14 mouse cellular contexts compared by ENCODE assay signal in the genomic region with DNA sequence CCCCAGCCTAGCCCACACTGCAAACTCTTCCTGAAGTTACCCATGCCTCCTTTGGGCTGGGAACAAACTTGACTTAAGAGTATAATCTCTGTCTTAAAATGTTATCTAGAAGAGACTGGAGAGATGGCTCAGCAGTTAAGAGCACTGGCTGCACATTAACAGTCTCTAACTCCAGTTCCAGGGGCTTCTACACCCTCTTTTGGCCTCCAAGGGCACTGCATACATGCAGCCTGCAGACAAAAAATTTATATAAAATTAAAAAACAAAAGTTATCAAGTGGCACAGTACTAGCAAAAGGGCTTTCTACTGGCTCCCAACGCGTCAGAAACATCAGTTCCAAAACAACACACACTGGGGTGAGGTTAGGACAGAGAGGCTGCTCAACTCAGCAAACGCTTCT. TPM values are rescaled to one million over a fixed set of nuclear protein-coding genes. Genes with fewer than 3 reads are reported as not detected.
DNase-seq lines count a peak whose midpoint lies in the region; ATAC-seq and TF ChIP-seq lines count a peak whose summit lies in the region.
"Had no signal": no experiment of that assay in that cellular context is flagged by ENCODE, and none has a peak within 500 bp of the region (broad histone marks: within the 10 kb centered on the region; RNA-seq: fewer than 3 reads in every experiment).

No protein-coding gene starts in this region.

- no peaks in the 10 kb centered on the region for H3K9me3 ChIP-seq in midbrain, embryonic 14.5 days (ENCODE audit: control insufficient read depth, low read length)
- H3K9me3 ChIP-seq in midbrain, embryonic 10.5 days (replicated peaks), result no peaks in the 10 kb centered on the region
- H3K9me3 ChIP-seq in liver, embryonic 15.5 days (replicated peaks), result no peaks in the 10 kb centered on the region
- H3K9me3 ChIP-seq: lung, embryonic 15.5 days; midbrain, embryonic 12.5 days had no signal

- WGBS in midbrain, embryonic 14.5 days, result 90% methylated on average over 3 of the region's 3 CpGs
- WGBS in midbrain, embryonic 10.5 days, result 92% methylated on average over 3 of the region's 3 CpGs
- WGBS in liver, embryonic 15.5 days (ENCODE audit: insufficient replicate concordance), result 83% methylated on average over 3 of the region's 3 CpGs
- 42% methylated on average over 3 of the region's 3 CpGs for WGBS in lung, adult 2 months

- H3K27ac ChIP-seq in midbrain, embryonic 14.5 days (replicated peaks; ENCODE audit: low read depth, low read length), result no peak overlapping the region
- no peak overlapping the region for H3K27ac ChIP-seq in midbrain, embryonic 10.5 days (replicated peaks)
- H3K27ac ChIP-seq in liver, embryonic 15.5 days (replicated peaks), result peak overlapping the region; percentile 39; the same call in 1 of the 2 replicates
- H3K27ac ChIP-seq: lung, embryonic 15.5 days; midbrain, embryonic 12.5 days had no signal

- H3K36me3 ChIP-seq in midbrain, embryonic 14.5 days (ENCODE audit: control insufficient read depth, insufficient read depth, low read length), result peaks cover 26% of the 10 kb centered on the region
- peaks cover 66% of the 10 kb centered on the region for H3K36me3 ChIP-seq in midbrain, embryonic 10.5 days
- H3K36me3 ChIP-seq in liver, embryonic 15.5 days (replicated peaks), result peaks cover 53% of the 10 kb centered on the region

- H3K4me3 ChIP-seq in midbrain, embryonic 14.5 days (replicated peaks; ENCODE audit: low read depth, low read length), result no peak overlapping the region
- H3K4me3 ChIP-seq in midbrain, embryonic 10.5 days, result no peak overlapping the region
- no peak overlapping the region for H3K4me3 ChIP-seq in liver, embryonic 15.5 days (replicated peaks)
- H3K4me3 ChIP-seq in lung, adult 2 months (replicated peaks; ENCODE audit: extremely low read depth, low read depth, low read length), result no peak overlapping the region
- H3K4me3 ChIP-seq: lung, embryonic 15.5 days had no signal

- intact Hi-C loops in heart, postnatal 25 days (cut with DNase I), result loop anchor here (5.0 kb wide), 1 partner anchor 80 kb away; no protein-coding TSS in a partner anchor

- peaks cover 35% of the 10 kb centered on the region for H3K4me1 ChIP-seq in midbrain, embryonic 14.5 days (ENCODE audit: control insufficient read depth, insufficient read depth, low read length)
- H3K4me1 ChIP-seq in midbrain, embryonic 10.5 days, result peaks cover 37% of the 10 kb centered on the region
- H3K4me1 ChIP-seq in liver, embryonic 15.5 days (replicated peaks), result peaks cover 86% of the 10 kb centered on the region
- H3K4me1 ChIP-seq in lung, adult 2 months (ENCODE audit: control insufficient read depth, insufficient read depth, low read length), result peaks cover 42% of the 10 kb centered on the region

- no peak for ATAC-seq in midbrain, embryonic 14.5 days (ENCODE audit: low FRiP score, low TSS enrichment)
- no peak for ATAC-seq in liver, embryonic 15.5 days (ENCODE audit: insufficient read depth)
- ATAC-seq: Patski had no signal

- no peak overlapping the region for H3K9ac ChIP-seq in midbrain, embryonic 14.5 days (replicated peaks; ENCODE audit: low read length)
- no peak overlapping the region for H3K9ac ChIP-seq in liver, embryonic 15.5 days
- H3K9ac ChIP-seq: lung, embryonic 15.5 days; midbrain, embryonic 12.5 days had no signal

- TF ChIP-seq POLR2A in lung, adult 2 months (IDR thresholded peaks at IDR 0.05; ENCODE audit: borderline replicate concordance, extremely low read depth, low read depth, low read length), result no peak

- peak; percentile 83 for DNase-seq in heart, adult 11 months
- DNase-seq in heart, postnatal 25 days (ENCODE audit: low spot score), result no peak
- DNase-seq in kidney, adult 9 months, result peak; percentile 31
- DNase-seq in kidney, postnatal 14 days, result no peak
- DNase-seq in midbrain, embryonic 14.5 days, result no peak
- no peak for DNase-seq in midbrain, embryonic 10.5 days (ENCODE audit: low spot score)
- DNase-seq in lung, adult 2 months, result no peak
- DNase-seq: cerebellum, adult 8-10 months; embryo, embryonic 11 days; right cerebral cortex, postnatal 25 days had no signal

- 0 out of 2 replicates have a peak overlapping the region, but pooled peaks have one; percentile 72 for H3K4me2 ChIP-seq in midbrain, embryonic 14.5 days (ENCODE audit: low read length)
- no peak overlapping the region for H3K4me2 ChIP-seq in liver, embryonic 15.5 days

- H3K27me3 ChIP-seq in midbrain, embryonic 14.5 days (ENCODE audit: control insufficient read depth, insufficient read depth, low read length), result no peaks in the 10 kb centered on the region
- H3K27me3 ChIP-seq in midbrain, embryonic 10.5 days (ENCODE audit: low read depth, poor library complexity, severe bottlenecking), result no peaks in the 10 kb centered on the region
- no peaks in the 10 kb centered on the region for H3K27me3 ChIP-seq in liver, embryonic 15.5 days
- H3K27me3 ChIP-seq: lung, embryonic 15.5 days; midbrain, embryonic 12.5 days; Patski had no signal

- TF ChIP-seq CTCF in lung, adult 2 months (IDR thresholded peaks at IDR 0.05; ENCODE audit: insufficient read depth, low read length), result no peak

RNA-seq across cellular contexts. Expression of gene Csnk1d, which starts 3.5 kb away (rescaled TPM):
- 10 to 100 TPM; 50.7 to 56.5 TPM for total RNA-seq in heart, postnatal 25 days (2021)
- polyA plus RNA-seq in midbrain, embryonic 14.5 days (2014; fragmentation: Nextera tagmentation; extraction: Ambion mirVana), result 81.5 and 85.8 TPM in 2 replicates
- polyA plus RNA-seq in midbrain, embryonic 10.5 days (2016; fragmentation: Nextera tagmentation; extraction: Ambion mirVana), result 120 and 136 TPM in 2 replicates
- polyA plus RNA-seq in liver, embryonic 15.5 days (2015; fragmentation: Nextera tagmentation; extraction: Ambion mirVana), result 36.1 and 38.5 TPM in 2 replicates
- polyA plus RNA-seq in lung, adult 2 months (2012; rRNA removed), result 61.2 and 75.3 TPM in 2 replicates

RNA-seq across cellular contexts. Expression of gene Slc16a3, which starts 39.3 kb away (rescaled TPM):
- total RNA-seq in heart, postnatal 25 days (2021), result 1 to 10 TPM in 1 of 2 experiments, under 1 TPM in 1; 0.87 to 2.1 TPM
- 3.4 and 4.8 TPM in 2 replicates for polyA plus RNA-seq in midbrain, embryonic 14.5 days (2014; fragmentation: Nextera tagmentation; extraction: Ambion mirVana)
- 120 and 215 TPM in 2 replicates for polyA plus RNA-seq in midbrain, embryonic 10.5 days (2016; fragmentation: Nextera tagmentation; extraction: Ambion mirVana)
- polyA plus RNA-seq in liver, embryonic 15.5 days (2015; fragmentation: Nextera tagmentation; extraction: Ambion mirVana), result 73.5 and 82.2 TPM in 2 replicates
- polyA plus RNA-seq in lung, adult 2 months (2012; rRNA removed), result 20.8 and 28.8 TPM in 2 replicates

RNA-seq across cellular contexts. Expression of gene Cd7, which starts 51.6 kb away (rescaled TPM):
- total RNA-seq in heart, postnatal 25 days (2021), result under 1 TPM; 0.28 to 0.57 TPM
- not detected in 2 replicates for polyA plus RNA-seq in midbrain, embryonic 14.5 days (2014; fragmentation: Nextera tagmentation; extraction: Ambion mirVana)
- polyA plus RNA-seq in midbrain, embryonic 10.5 days (2016; fragmentation: Nextera tagmentation; extraction: Ambion mirVana), result not detected in 2 replicates
- 0.70 and 0.97 TPM in 2 replicates for polyA plus RNA-seq in liver, embryonic 15.5 days (2015; fragmentation: Nextera tagmentation; extraction: Ambion mirVana)
- 5.8 and 6.4 TPM in 2 replicates for polyA plus RNA-seq in lung, adult 2 months (2012; rRNA removed)
- polyA plus RNA-seq: midbrain, embryonic 12.5 days; Patski had no signal

RNA-seq across cellular contexts. Expression of gene Ccdc57, which starts 54.9 kb away (rescaled TPM):
- 1 to 10 TPM; 1.2 to 1.3 TPM for total RNA-seq in heart, postnatal 25 days (2021)
- 5.5 and 7.0 TPM in 2 replicates for polyA plus RNA-seq in midbrain, embryonic 14.5 days (2014; fragmentation: Nextera tagmentation; extraction: Ambion mirVana)
- 5.9 and 6.2 TPM in 2 replicates for polyA plus RNA-seq in midbrain, embryonic 10.5 days (2016; fragmentation: Nextera tagmentation; extraction: Ambion mirVana)
- polyA plus RNA-seq in liver, embryonic 15.5 days (2015; fragmentation: Nextera tagmentation; extraction: Ambion mirVana), result 1.8 TPM in 2 replicates
- polyA plus RNA-seq in lung, adult 2 months (2012; rRNA removed), result 2.6 and 2.9 TPM in 2 replicates

Comparison
In these comparisons a context has a peak if more than half of its experiments do, and no peak if none do; other contexts are left out.
1. DNase-seq: peak in heart, adult 11 months (single experiment) and kidney, adult 9 months (single experiment); none in heart, postnatal 25 days (single experiment), kidney, postnatal 14 days (single experiment), midbrain, embryonic 14.5 days (single experiment), midbrain, embryonic 10.5 days (single experiment) and lung, adult 2 months (single experiment).